Mouse (Mus musculus): Measurements from ENCODE around the gene Hes7.

DNA sequence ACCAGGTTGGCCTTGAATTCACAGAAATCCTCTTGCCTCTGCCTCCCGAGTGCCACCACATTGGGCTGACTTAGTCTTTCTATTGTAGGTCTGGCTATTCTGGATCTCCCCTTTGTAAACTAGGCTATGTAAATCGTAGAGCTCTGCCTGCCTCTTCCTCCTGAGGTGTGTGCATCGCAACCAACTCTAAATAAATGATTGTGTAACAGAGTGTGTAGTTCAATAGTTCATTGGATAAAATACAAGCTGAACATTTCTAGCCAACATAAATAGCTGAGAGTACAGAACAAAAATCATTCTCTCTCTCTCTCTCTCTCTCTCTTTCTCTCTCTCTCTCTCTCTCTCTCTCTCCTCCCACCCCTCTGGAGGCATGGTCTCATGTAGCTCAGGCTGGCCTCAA is 5.6 kb upstream of the Hes7 start:
- no peak for TF ChIP-seq POLR2A (IDR thresholded peaks at IDR 0.05; ENCODE audit: low read depth, low read length)
- no peak for TF ChIP-seq CTCF (IDR thresholded peaks at IDR 0.05; ENCODE audit: borderline replicate concordance, insufficient read depth, low read length)

Measured in embryonic fibroblast, embryonic 13.5 days (primary cell).